Comparison of ENCODE assay signal across 8 mouse cellular contexts in the genomic region with DNA sequence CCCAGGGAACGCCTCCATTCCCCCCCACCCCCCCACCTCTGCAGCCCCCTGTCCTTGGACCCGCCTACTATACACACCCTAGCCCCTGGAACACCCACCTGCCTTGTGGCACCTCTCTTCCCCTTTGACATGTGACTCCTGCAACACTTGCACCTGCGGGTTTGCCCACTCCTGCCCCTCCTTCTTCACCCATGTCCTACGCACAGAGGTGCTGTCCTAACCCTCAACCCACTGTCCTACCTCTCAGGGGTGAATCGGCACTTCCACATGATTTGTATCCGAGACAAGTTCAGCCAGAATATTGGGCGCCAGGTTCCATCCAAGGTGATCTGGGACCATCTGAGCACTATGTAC. TPM values are rescaled to one million over a fixed set of nuclear protein-coding genes. Genes with fewer than 3 reads are reported as not detected.
DNase-seq lines count a peak whose midpoint lies in the region; ATAC-seq and TF ChIP-seq lines count a peak whose summit lies in the region.

No protein-coding gene starts in this region.

- H3K9me3 ChIP-seq in embryonic facial prominence, embryonic 12.5 days, result no peaks in the 10 kb centered on the region
- H3K9me3 ChIP-seq in intestine, embryonic 16.5 days (ENCODE audit: control insufficient read depth, low read length), result no peaks in the 10 kb centered on the region
- no peaks in the 10 kb centered on the region for H3K9me3 ChIP-seq in midbrain, embryonic 11.5 days (ENCODE audit: control insufficient read depth, low read length)

- H3K4me2 ChIP-seq in embryonic facial prominence, embryonic 12.5 days (replicated peaks), result peak overlapping the region; percentile 94
- peak overlapping the region; percentile 86 for H3K4me2 ChIP-seq in intestine, embryonic 16.5 days (ENCODE audit: low read depth, low read length)
- H3K4me2 ChIP-seq in midbrain, embryonic 11.5 days, result peak overlapping the region; percentile 87

- no peak for TF ChIP-seq CTCF in layer of hippocampus, adult 2 months (conservative IDR thresholded peaks at IDR 0.05)

- DNase-seq in layer of hippocampus, adult 2 months (ENCODE audit: low spot score in 2 of 2), result no peak
- DNase-seq in layer of hippocampus, adult 9-10 months (ENCODE audit: low spot score), result no peak
- DNase-seq in midbrain, embryonic 11.5 days (ENCODE audit: low spot score, missing footprints), result no peak
- no peak for DNase-seq in layer of hippocampus, postnatal 14 days (ENCODE audit: low spot score in 2 of 2)
- no peak for DNase-seq in c-Kit-positive CD71-positive TER-119-positive erythroid progenitor cells, embryonic 14.5 days (ENCODE audit: low spot score)
- DNase-seq in cerebellum, adult 9-10 months, result no peak

- peak overlapping the region; percentile 88 for H3K4me3 ChIP-seq in layer of hippocampus, adult 2 months
- peak overlapping the region; percentile 91 for H3K4me3 ChIP-seq in embryonic facial prominence, embryonic 12.5 days
- H3K4me3 ChIP-seq in intestine, embryonic 16.5 days (ENCODE audit: low read length), result peak overlapping the region; percentile 94
- peak overlapping the region; percentile 82 for H3K4me3 ChIP-seq in midbrain, embryonic 11.5 days (ENCODE audit: low read depth, low read length)

- H3K27ac ChIP-seq in layer of hippocampus, adult 2 months, result peak overlapping the region; percentile 97; the same call in 1 of the 2 replicates
- H3K27ac ChIP-seq in embryonic facial prominence, embryonic 12.5 days, result 0 out of 2 replicates have a peak overlapping the region, but pooled peaks have one; percentile 54
- no peak overlapping the region for H3K27ac ChIP-seq in intestine, embryonic 16.5 days (ENCODE audit: low read length)
- H3K27ac ChIP-seq in midbrain, embryonic 11.5 days (ENCODE audit: low read depth, low read length), result no peak overlapping the region; the same call in 1 of the 2 replicates

- 33% methylated on average over 6 of the region's 7 CpGs for WGBS in embryonic facial prominence, embryonic 12.5 days
- 29% methylated on average over 6 of the region's 7 CpGs for WGBS in intestine, embryonic 16.5 days
- WGBS in midbrain, embryonic 11.5 days, result 34% methylated on average over 7 of the region's 7 CpGs

- peaks cover 12% of the 10 kb centered on the region for H3K4me1 ChIP-seq in embryonic facial prominence, embryonic 12.5 days
- peaks cover 9% of the 10 kb centered on the region for H3K4me1 ChIP-seq in intestine, embryonic 16.5 days (ENCODE audit: control insufficient read depth, insufficient read depth, low read length)
- peaks cover 11% of the 10 kb centered on the region for H3K4me1 ChIP-seq in midbrain, embryonic 11.5 days (ENCODE audit: control insufficient read depth, insufficient read depth, low read length)

- peaks cover 26% of the 10 kb centered on the region for H3K36me3 ChIP-seq in embryonic facial prominence, embryonic 12.5 days
- 0 out of 2 replicates have a peak, but pooled peaks cover 11% of the 10 kb centered on the region for H3K36me3 ChIP-seq in intestine, embryonic 16.5 days (ENCODE audit: control insufficient read depth, insufficient read depth, low read length)
- H3K36me3 ChIP-seq in midbrain, embryonic 11.5 days (ENCODE audit: control insufficient read depth, insufficient read depth, low read length), result peaks cover 9% of the 10 kb centered on the region

- no peaks in the 10 kb centered on the region for H3K27me3 ChIP-seq in embryonic facial prominence, embryonic 12.5 days
- peaks cover 6% of the 10 kb centered on the region; the same call in 1 of the 2 replicates for H3K27me3 ChIP-seq in intestine, embryonic 16.5 days (replicated peaks; ENCODE audit: control insufficient read depth, insufficient read depth, low read length)
- no peaks in the 10 kb centered on the region for H3K27me3 ChIP-seq in midbrain, embryonic 11.5 days (ENCODE audit: control insufficient read depth, insufficient read depth, low read length)

- H3K9ac ChIP-seq in embryonic facial prominence, embryonic 12.5 days, result peak overlapping the region; percentile 95
- peak overlapping the region; percentile 98 for H3K9ac ChIP-seq in intestine, embryonic 16.5 days (ENCODE audit: low read depth, low read length)
- H3K9ac ChIP-seq in midbrain, embryonic 11.5 days (ENCODE audit: low read length), result peak overlapping the region; percentile 95

- ATAC-seq in embryonic facial prominence, embryonic 12.5 days (ENCODE audit: insufficient number of reproducible peaks, insufficient read depth, low FRiP score, low TSS enrichment), result 0 out of 2 replicates have a peak, but pooled peaks have one; percentile 14
- peak; percentile 11; the same call in 1 of the 2 replicates for ATAC-seq in intestine, embryonic 16.5 days
- ATAC-seq in midbrain, embryonic 11.5 days (ENCODE audit: low FRiP score), result no peak

RNA-seq across cellular contexts. Expression of gene Mrgbp, which starts 2.0 kb away (rescaled TPM):
- total RNA-seq in layer of hippocampus, adult 2 months (2021), result 10 to 100 TPM; 19.4 to 23.4 TPM
- 40.0 and 41.5 TPM in 2 replicates for polyA plus RNA-seq in embryonic facial prominence, embryonic 12.5 days (2016; fragmentation: Nextera tagmentation; extraction: Ambion mirVana)
- 19.0 and 20.9 TPM in 2 replicates for polyA plus RNA-seq in intestine, embryonic 16.5 days (2015; fragmentation: Nextera tagmentation; extraction: Ambion mirVana)
- 42.1 and 45.9 TPM in 2 replicates for polyA plus RNA-seq in midbrain, embryonic 11.5 days (2014; fragmentation: Nextera tagmentation; extraction: Ambion mirVana)
- 10 to 100 TPM; 19.9 to 21.1 TPM for total RNA-seq in layer of hippocampus, postnatal 14 days (2021)

RNA-seq across cellular contexts. Expression of gene Ogfr, which starts 5.9 kb away (rescaled TPM):
- total RNA-seq in layer of hippocampus, adult 2 months (2021), result 10 to 100 TPM; 36.2 to 40.6 TPM
- 97.7 and 104 TPM in 2 replicates for polyA plus RNA-seq in embryonic facial prominence, embryonic 12.5 days (2016; fragmentation: Nextera tagmentation; extraction: Ambion mirVana)
- polyA plus RNA-seq in intestine, embryonic 16.5 days (2015; fragmentation: Nextera tagmentation; extraction: Ambion mirVana), result 36.6 and 37.5 TPM in 2 replicates
- polyA plus RNA-seq in midbrain, embryonic 11.5 days (2014; fragmentation: Nextera tagmentation; extraction: Ambion mirVana), result 101 and 104 TPM in 2 replicates
- total RNA-seq in layer of hippocampus, postnatal 14 days (2021), result 10 to 100 TPM; 63.3 to 65.1 TPM

RNA-seq across cellular contexts. Expression of gene Col9a3, which starts 14.5 kb away (rescaled TPM):
- 10 to 100 TPM in 1 of 2 experiments, 1 to 10 TPM in 1; 6.8 to 10.4 TPM for total RNA-seq in layer of hippocampus, adult 2 months (2021)
- polyA plus RNA-seq in embryonic facial prominence, embryonic 12.5 days (2016; fragmentation: Nextera tagmentation; extraction: Ambion mirVana), result 124 and 159 TPM in 2 replicates
- 4.1 and 6.2 TPM in 2 replicates for polyA plus RNA-seq in intestine, embryonic 16.5 days (2015; fragmentation: Nextera tagmentation; extraction: Ambion mirVana)
- 3.0 and 3.7 TPM in 2 replicates for polyA plus RNA-seq in midbrain, embryonic 11.5 days (2014; fragmentation: Nextera tagmentation; extraction: Ambion mirVana)
- 10 to 100 TPM; 33.3 to 56.0 TPM for total RNA-seq in layer of hippocampus, postnatal 14 days (2021)

RNA-seq across cellular contexts. Expression of gene Tcfl5, which starts 59.4 kb away (rescaled TPM):
- under 1 TPM in 1 of 2 experiments, not detected in 1; 0.47 TPM for total RNA-seq in layer of hippocampus, adult 2 months (2021)
- 0.26 and 0.32 TPM in 2 replicates for polyA plus RNA-seq in embryonic facial prominence, embryonic 12.5 days (2016; fragmentation: Nextera tagmentation; extraction: Ambion mirVana)
- polyA plus RNA-seq in intestine, embryonic 16.5 days (2015; fragmentation: Nextera tagmentation; extraction: Ambion mirVana), result 0.10 and 0.12 TPM in 2 replicates
- 0.18 and 0.23 TPM in 2 replicates for polyA plus RNA-seq in midbrain, embryonic 11.5 days (2014; fragmentation: Nextera tagmentation; extraction: Ambion mirVana)
- 1 to 10 TPM; 1.2 to 2.0 TPM for total RNA-seq in layer of hippocampus, postnatal 14 days (2021)

Comparison
In these comparisons a context has a peak if more than half of its experiments do, and no peak if none do; other contexts are left out.
1. H3K27ac ChIP-seq: peak in layer of hippocampus, adult 2 months (single experiment) and embryonic facial prominence, embryonic 12.5 days (single experiment); none in intestine, embryonic 16.5 days (single experiment) and midbrain, embryonic 11.5 days (single experiment).
2. RNA of gene Col9a3, which starts 14.5 kb away (polyA plus RNA-seq): 124 to 159 TPM in embryonic facial prominence, embryonic 12.5 days; 4.1 to 6.2 TPM in intestine, embryonic 16.5 days and 3.0 to 3.7 TPM in midbrain, embryonic 11.5 days; every median in the first group is over 10 times any median in the second.
3. Peak in every context shown above with its lines, with median percentiles within 50 percentile points of each other: H3K4me3 ChIP-seq, H3K4me2 ChIP-seq and H3K9ac ChIP-seq.